Mouse (Mus musculus) brain, embryonic 18.5 days (tissue): Measurements from ENCODE around the gene Pdcd6ip.

Experiments
- DNase-seq: peaks from one replicate; pipeline ENCODE4 v3.0.0-alpha.2; 2012; ENCODE audit warnings: low read depth, low spot score

Pdcd6ip gene

DNA sequence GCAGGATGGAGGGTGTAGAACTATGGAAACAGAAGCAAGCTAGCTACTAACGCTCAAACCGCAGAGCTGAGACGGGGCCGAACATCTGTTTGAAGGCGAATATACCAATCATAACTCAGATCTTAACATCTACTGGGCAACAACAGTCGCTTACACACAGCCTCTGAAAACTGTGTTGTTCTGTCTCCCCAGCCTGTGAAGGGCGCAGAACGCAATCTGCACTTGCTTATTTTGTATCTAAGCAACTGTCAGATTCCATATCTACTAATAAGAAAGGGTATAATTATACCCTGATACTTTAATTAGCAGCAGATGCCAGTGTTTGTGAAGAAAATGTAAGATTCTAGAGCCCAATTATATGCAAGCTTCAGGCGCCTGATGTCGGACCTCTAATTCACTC is 81.3 kb downstream of the Pdcd6ip start:
- no peak for DNase-seq

- DNase-seq = no peak
Measured at GRCm38 (mm10) chr9:113624086-113624485, 84.0 kb downstream of the Pdcd6ip start.

DNA sequence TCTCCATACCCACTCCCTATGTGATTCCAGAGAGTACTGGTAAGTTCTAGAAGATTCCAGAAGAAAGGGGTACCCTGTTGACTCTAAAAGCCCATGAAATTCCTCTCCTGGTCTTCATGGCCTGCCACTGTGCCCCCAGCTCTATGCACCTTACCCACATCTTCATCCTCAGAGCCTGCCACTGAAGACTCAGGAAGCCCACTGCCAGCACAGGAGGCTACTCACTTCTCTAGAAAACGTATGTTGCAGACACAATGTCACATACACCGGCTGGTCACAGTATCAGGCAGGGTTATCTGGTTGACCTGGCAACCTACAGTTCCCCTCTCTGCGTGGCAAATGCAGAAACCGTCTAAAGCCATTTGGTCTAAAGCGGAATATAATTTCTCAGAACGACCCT is 91.0 kb downstream of the Pdcd6ip start:
- DNase-seq = no peak

DNA sequence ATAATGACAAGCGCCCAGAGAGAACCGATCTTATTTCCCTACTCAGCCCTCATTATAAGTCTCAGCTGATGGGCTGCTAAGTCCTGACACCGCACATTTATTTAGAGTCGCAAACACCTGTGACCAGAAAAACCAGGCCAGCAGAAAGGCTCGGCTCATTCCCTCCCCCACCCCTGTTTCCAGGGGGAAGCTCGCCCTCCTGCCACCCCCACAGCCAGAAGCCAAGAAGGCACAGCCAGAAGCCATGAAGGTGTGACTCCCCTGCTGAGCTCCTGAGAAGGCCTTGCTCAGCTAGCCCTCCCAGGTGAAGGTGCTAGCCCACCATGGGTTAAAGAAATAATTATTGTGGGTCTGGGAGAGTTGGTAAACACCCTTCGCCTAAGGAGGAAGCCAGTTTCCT is 97.3 kb downstream of the Pdcd6ip start:
- DNase-seq = no peak

DNA sequence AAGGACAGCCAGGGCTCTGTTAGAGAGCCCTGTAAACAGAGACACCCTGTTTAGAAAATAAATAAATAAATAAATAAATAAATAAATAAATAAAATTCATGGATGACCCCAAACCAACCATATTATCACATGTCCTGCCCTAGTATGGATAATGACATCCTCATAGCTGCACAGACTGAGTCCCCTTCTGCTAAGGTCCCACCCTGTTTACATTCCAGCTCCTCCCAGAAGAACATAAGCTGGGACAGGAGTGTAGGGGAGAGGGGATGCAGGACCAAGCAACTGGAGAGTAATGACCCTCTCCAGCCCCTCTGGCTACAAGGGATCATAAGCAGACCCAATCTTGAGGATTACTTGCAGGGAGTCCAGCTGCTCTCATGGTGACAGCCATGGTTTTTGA is 105.9 kb downstream of the Pdcd6ip start:
- no peak for DNase-seq
